Mouse (Mus musculus): ENCODE measurements around the gene Vmn2r7.
"Not testable (repeated sequence)": the region's sequence is repeated elsewhere in the genome, so short reads cannot be mapped to it uniquely, and the experiment has no call there.

The Vmn2r7 gene

GRCm38 (mm10) chr3:64844665-64845064 is at the start of gene Vmn2r7:
Gene Vmn2r7, minus strand, starts transcription at chr3:64844765.
- DNase-seq (ENCODE audit: low read depth, low spot score), result not testable (repeated sequence)

GRCm38 (mm10) chr3:64889725-64890124 is 45.2 kb upstream of the Vmn2r7 start:
- no peak for DNase-seq (ENCODE audit: low read depth, low spot score)

- no peak for DNase-seq (ENCODE audit: low read depth, low spot score)
These were observed 33.8 kb upstream of the Vmn2r7 start for GRCm38 (mm10) chr3:64878199-64878977.

GRCm38 (mm10) chr3:64876669-64877068 is 32.1 kb upstream of the Vmn2r7 start:
- no peak for DNase-seq (ENCODE audit: low read depth, low spot score)

GRCm38 (mm10) chr3:64842881-64843280 is 1.7 kb downstream of the Vmn2r7 start:
- no peak for DNase-seq (ENCODE audit: low read depth, low spot score)

GRCm38 (mm10) chr3:64842299-64842698 is 2.3 kb downstream of the Vmn2r7 start:
- peak; percentile 66 for DNase-seq (ENCODE audit: low read depth, low spot score)

- DNase-seq (ENCODE audit: low read depth, low spot score), result no peak
These were observed 13.4 kb downstream of the Vmn2r7 start for GRCm38 (mm10) chr3:64831134-64831533.

- DNase-seq (ENCODE audit: low read depth, low spot score), result no peak
These were observed 53.3 kb downstream of the Vmn2r7 start for GRCm38 (mm10) chr3:64791245-64791591.

- DNase-seq (ENCODE audit: low read depth, low spot score), result peak; percentile 55
These were observed 53.9 kb downstream of the Vmn2r7 start for GRCm38 (mm10) chr3:64790509-64791244.

- DNase-seq (ENCODE audit: low read depth, low spot score), result no peak
These were observed 61.7 kb downstream of the Vmn2r7 start for GRCm38 (mm10) chr3:64782901-64783300.

- DNase-seq (ENCODE audit: low read depth, low spot score), result no peak
These were observed 72.4 kb downstream of the Vmn2r7 start for GRCm38 (mm10) chr3:64772132-64772531.

- DNase-seq (ENCODE audit: low read depth, low spot score), result no peak
These were observed 88.4 kb downstream of the Vmn2r7 start for GRCm38 (mm10) chr3:64756145-64756544.

- DNase-seq (ENCODE audit: low read depth, low spot score), result not testable (repeated sequence)
These were observed 117.2 kb downstream of the Vmn2r7 start for GRCm38 (mm10) chr3:64727187-64727970.

- DNase-seq (ENCODE audit: low read depth, low spot score), result not testable (repeated sequence)
These were observed 118.8 kb downstream of the Vmn2r7 start for GRCm38 (mm10) chr3:64725736-64726135.

GRCm38 (mm10) chr3:64676069-64676468 is 168.5 kb downstream of the Vmn2r7 start:
- not testable (repeated sequence) for DNase-seq (ENCODE audit: low read depth, low spot score)
